Mouse (Mus musculus) left cerebral cortex, adult 8-10 months (tissue): ENCODE data around the gene Gm20388. TPM values are rescaled to one million over a fixed set of nuclear protein-coding genes. Genes with fewer than 3 reads are reported as not detected.

ENCODE experiments used
- DNase-seq, 2 experiments: peaks; one replicate each; pipeline ENCODE4 v3.0.0; 2022; ENCODE audit warnings: low spot score in 2 of 2
- total RNA-seq, 4 experiments: library from RNA; stranded (reverse); gene quantifications; 2 replicates each; pipeline ENCODE4 v1.2.4; 2022

The Gm20388 gene
- total RNA-seq, 4 experiments from 2014 or later: 10.4 to 20.8 (median 16.4) TPM

DNA sequence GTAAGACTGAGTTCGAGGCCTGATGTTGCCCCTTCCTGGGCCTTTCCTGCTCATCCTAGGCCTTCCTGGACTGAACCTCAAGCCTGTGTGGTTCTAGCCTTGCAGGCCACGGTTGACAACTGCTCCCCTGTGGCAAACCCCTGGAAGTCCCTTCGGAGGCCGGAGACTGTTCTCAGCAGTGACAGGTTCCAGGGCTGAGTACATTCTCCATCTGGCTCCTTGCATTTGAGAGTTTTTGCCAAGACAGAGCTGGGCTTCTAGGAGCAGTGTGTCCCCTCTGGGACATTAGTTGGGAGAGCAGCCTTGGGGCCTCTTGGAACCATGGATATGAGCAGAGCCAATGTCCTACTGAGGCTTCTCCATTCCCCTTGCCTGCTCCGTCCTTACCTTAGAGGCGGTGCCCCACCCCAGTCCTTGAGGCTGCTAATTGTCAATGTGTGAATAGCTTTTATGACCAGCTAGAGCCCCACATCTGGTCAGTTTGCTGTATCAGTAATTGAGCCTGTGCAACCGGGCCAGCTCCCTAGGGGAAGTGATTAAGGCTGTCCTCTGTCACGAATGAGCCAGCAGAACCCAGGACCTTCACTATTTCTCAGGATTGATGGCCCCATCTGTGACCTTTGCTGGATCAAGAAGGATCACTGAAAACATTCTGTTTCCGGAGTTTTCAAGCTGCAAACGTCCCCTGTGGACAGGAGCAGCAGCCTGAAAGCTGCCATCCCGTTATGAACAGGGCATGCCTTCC is 607.2 kb downstream of the Gm20388 start:
- DNase-seq: no peak

DNA sequence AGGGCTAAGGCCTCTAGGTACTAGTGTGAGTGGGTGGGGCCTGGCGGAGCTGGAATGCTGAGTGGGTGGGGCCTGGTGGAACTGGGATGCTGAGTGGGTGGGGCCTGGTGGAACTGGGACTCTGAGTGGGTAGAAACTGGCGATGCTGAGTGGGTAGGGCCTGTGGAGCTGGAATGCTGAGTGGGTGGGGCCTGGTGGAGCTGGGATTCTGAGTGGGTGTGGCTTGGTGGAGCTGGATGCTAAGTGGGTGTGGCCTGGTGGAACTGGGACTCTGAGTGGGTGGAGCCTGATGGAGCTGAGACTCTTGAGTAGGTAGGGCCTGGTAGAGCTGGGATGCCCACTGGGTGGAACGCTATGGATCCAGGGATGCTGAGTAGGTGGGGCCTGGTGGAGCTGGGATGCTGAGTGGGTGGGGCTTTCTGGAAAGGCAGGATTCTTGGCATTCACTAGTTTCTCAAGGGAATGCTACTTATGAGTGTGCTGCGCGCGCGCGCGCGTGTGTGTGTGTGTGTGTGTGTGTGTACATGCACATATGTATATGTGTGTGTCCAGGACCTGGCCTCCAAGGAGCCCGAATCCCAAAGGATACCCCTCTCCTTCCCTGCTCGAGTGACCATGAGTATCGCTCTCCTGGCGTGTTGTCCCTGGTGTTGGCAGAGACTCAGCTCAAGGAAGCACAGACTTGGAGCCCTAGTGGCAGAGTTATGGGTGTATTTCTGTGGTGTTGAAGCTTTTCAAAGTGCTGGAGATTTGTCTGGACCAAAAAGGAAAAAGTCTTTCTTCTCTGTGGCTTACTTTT is 608.3 kb downstream of the Gm20388 start:
- peak in 1 of 2 experiments; percentile 76 for DNase-seq

- no peak for DNase-seq
Measured at GRCm38 (mm10) chr8:120520287-120520686, 609.6 kb downstream of the Gm20388 start.

DNA sequence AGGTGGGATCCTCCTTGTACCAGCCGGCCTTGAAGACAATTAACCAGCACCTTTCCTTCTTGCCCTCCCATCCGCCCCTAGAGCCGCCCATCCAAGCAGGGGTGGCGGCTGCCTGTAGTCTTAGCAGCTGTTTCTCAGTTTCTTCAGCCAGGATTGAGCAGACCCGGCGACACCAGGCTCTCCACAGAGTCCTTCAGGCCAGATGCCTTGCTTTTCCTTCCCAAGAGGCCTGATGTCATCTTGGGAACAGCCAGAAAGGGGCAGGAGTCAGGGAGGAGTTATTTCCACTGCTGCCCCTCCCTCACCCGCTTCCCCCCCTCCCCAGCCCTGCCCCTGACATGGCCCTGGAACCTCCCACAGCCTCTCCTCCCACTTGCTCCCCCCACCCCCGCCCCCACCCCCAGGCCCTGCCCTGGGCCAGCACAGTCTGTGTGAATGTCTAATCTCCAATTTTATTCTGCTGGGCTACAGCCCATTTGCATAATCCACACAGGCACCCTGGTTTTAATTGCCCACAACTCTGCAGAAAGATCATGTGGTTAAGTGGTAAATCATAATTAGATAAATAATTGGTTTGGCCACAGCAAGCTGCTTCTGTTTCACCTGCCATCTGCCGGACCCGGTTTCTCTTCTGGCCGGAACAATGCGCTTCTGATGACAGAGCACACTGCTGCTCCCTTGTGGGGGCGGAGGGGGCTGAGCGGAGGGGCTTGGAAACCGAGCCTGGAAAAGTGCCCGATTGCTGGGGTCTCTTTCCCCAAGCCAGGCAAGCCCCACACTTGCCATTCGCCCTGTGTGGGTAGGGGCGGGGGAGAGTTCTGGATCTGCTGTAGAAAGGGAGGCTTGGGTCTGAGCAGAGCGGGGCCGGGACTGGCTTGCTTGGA is 610.3 kb downstream of the Gm20388 start:
- DNase-seq: no peak

DNA sequence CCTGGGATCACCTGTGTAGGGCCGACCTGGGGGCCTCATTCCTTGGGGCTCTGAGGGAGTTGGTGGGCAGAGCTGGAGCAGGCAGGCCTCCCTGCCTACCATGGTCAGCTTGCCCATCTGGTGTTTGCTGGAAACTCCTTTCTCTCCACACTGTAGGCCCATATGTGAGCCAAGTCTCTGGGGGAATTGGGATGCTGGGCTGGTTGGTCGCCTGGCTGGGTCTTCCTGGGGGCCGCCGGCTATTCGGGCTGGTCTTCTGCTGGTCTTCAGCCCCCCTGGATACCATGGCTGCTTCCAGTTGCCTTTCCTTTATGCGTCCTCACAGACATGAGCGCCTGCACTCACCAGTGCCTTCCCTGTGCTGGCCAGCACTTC is 610.9 kb downstream of the Gm20388 start:
- no peak for DNase-seq

- no peak for DNase-seq
Measured at GRCm38 (mm10) chr8:120523641-120524040, 613.0 kb downstream of the Gm20388 start.

DNA sequence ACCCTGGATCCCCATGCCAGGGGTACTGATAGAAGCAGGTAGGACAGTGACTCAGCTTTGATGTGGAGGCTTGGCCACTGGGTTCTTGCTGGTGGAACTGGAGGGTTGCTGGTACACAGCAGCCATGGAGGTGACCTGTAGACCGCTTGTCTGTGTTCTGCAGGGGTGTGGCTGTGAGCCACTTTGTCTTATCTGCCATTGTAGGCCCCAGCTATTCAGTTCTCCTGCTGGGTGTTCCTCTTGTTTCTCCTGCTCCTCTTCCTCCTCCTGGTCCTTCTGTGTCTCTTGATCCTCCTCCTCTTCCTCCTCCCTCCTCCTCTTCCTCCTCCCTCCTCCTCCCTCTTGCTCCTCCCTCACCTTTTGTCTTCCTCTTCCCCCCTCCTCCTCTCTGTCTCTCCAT is 614.5 kb downstream of the Gm20388 start:
- DNase-seq: no peak

GRCm38 (mm10) chr8:120525832-120526231 is 615.2 kb downstream of the Gm20388 start:
- DNase-seq: no peak

- no peak for DNase-seq
Measured at GRCm38 (mm10) chr8:120526577-120526976, 615.9 kb downstream of the Gm20388 start.

GRCm38 (mm10) chr8:120528332-120528731 is 617.7 kb downstream of the Gm20388 start:
- DNase-seq: no peak

GRCm38 (mm10) chr8:120529226-120529625 is 618.6 kb downstream of the Gm20388 start:
- no peak for DNase-seq

- no peak for DNase-seq
Measured at GRCm38 (mm10) chr8:120530954-120531656, 620.5 kb downstream of the Gm20388 start.

GRCm38 (mm10) chr8:120531775-120532516 is 621.3 kb downstream of the Gm20388 start:
- no peak for DNase-seq

- DNase-seq: no peak
Measured at GRCm38 (mm10) chr8:120532517-120533215, 622.0 kb downstream of the Gm20388 start.

DNA sequence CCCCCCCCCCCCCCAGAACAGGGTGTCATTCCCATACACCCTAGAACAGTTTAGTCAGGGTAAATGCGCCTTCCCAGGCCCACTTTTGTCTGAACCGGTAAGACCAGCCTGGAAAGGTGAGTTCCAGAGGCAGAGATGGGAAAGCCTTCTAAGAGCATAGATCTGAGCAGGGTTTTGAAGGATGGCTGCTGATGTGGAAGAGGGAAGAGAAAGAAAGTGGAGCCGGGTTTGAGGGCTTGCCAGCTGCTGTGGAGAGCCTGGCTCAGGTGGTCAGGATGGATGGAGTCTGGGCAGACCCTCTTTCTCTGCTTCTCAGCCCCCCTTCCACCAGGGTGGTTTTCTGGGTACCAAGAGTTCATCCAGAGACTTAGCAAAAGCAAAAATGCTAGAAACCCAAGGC is 622.7 kb downstream of the Gm20388 start:
- no peak for DNase-seq

DNA sequence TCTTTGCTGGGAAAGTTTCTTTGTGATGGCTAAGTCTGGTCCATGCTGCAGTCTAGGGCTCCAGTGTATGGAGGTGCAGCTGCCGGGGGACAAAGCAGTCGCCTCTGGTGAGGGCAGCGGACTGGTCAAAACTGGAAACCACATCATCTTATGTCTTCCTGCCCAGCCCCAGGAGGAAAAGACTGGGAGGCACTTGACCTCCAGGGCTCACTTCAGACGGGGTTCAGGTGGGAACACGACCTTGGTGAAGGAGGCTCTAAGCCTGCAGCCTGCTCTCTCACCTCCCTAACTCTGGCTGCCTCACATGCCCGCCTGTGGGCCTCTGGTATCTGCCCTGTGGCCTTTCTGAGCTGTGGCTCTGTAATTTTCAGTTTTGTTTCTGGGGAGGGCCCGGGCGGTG is 623.4 kb downstream of the Gm20388 start:
- no peak for DNase-seq

- peak; percentile 57 to 77 for DNase-seq
Measured at GRCm38 (mm10) chr8:120534504-120535368, 624.1 kb downstream of the Gm20388 start.

DNA sequence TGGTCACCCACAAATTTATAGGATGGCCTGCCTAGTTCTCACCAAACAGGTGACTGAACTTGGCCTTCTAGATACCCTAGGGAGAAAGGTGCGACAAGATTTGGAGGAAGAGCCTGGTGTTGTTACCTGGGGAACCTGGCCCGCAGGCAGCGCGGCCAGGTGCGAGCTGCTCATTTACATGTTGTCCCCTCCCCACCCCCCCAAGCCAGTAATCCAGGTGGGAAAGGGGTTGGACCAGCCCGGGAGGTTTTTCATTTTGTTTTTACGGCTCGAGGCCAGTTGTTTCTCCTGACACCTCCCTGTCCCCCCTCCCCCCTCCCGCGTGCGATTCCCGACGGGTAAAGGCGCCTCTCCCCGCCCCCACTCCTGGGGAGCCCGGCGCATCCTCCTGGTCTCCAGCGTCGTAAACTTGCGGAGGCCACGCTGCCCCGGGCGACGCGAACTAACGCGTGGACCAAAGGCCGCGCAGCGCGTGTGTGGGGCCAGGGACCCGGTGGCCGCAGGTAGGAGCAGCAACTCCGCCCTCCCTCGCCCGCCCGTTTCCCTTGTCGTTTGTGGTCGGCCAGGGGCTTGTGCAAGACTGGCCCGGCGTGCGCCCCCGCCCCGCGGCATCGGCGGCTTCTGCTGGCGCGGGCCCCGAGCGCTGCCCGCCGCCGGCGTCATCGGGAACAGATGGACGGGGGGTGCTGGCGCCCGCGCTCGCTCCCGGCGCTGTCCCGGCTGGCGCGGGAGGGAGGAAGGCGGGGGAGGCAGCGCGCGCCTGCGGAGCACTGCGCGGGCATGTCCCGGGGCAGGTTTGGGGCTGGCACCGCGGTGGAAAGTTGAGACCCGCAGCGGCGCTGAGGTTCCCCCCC is 625.0 kb downstream of the Gm20388 start:
- peak; percentile 52 to 77 for DNase-seq
